Mouse (Mus musculus) spleen, adult 2 months (tissue): ENCODE results near the gene Olfr533.

Experiments used
- CTCF ChIP-seq: fragments of 200-500 bp; IDR thresholded peaks from 2 replicates; pipeline ENCODE4 v1.5.1; 2011; ENCODE audit warnings: mild to moderate bottlenecking, inconsistent platforms; ENCODE audit not compliant: insufficient read depth, insufficient read length, insufficient replicate concordance; ENCODE audit errors: extremely low read depth
- POLR2A ChIP-seq: fragments of 200-500 bp; IDR thresholded peaks from 2 replicates; pipeline ENCODE4 v1.6.1; 2011; ENCODE audit warnings: low read depth, low read length, inconsistent platforms

DNA sequence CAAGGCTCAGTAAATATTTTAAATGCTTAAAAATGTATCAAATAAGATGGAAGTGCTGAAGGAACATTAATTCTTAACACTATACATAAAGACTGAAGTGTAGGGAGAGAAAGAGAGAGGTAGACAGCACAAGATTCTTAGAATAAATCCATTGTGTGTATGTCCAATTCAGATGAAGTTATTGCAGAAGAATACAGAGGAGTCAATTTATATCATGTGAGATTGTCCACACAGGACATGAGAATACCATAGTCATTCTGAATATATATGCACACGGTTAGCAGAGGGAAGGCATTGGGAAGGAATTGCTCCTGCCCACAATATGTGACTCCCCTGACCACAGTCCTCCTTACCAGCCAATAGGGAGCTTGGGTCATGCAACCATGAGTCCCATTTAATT, 20.7 kb downstream of the Olfr533 start, which contains the start of gene Olfr535:
- TF ChIP-seq POLR2A, result no peak
- no peak for TF ChIP-seq CTCF
